Mouse (Mus musculus) MEL (cell line): ENCODE data around the gene Rgma. TPM values are rescaled to one million over a fixed set of nuclear protein-coding genes. Genes with fewer than 3 reads are reported as not detected.

Experiments used
- DNase-seq: peaks from one replicate; pipeline ENCODE4 v3.0.0; 2011; ENCODE audit warnings: low read depth, low spot score
- H3K27ac ChIP-seq: 2 replicates; pipeline ENCODE4 v1.5.1; 2012; ENCODE audit warnings: low read depth, mild to moderate bottlenecking, control low read depth, low read length, moderate library complexity; ENCODE audit not compliant: control insufficient read depth
- H3K27me3 ChIP-seq, 2 experiments: fragments of 150-350 bp in 1 of 2; sonication (generic) in 1 of 2; 2 replicates each; pipeline ENCODE4 v1.6.1; 2012; ENCODE audit warnings: low read length in 2 of 2, mild to moderate bottlenecking in 2 of 2, improper control_type of control experiment in 1 of 2, moderate library complexity in 1 of 2; ENCODE audit not compliant: insufficient read depth in 2 of 2, control insufficient read depth in 1 of 2
- H3K36me3 ChIP-seq, 2 experiments: 2 replicates each; pipeline ENCODE4 v1.6.1; 2012 to 2014; ENCODE audit warnings: low read length in 2 of 2, improper control_type of control experiment in 1 of 2, inconsistent platforms in 1 of 2, mild to moderate bottlenecking in 1 of 2; ENCODE audit not compliant: insufficient read depth in 2 of 2, control insufficient read depth in 1 of 2
- H3K4me1 ChIP-seq, 2 experiments: fragments of 150-350 bp in 1 of 2; sonication (generic) in 1 of 2; 2 replicates each; pipeline ENCODE4 v1.6.1; 2012; ENCODE audit warnings: low read length in 2 of 2, improper control_type of control experiment in 1 of 2, mild to moderate bottlenecking in 1 of 2; ENCODE audit not compliant: insufficient read depth in 2 of 2, control insufficient read depth in 1 of 2
- H3K4me3 ChIP-seq, 2 experiments: fragments of 150-350 bp in 1 of 2; sonication (generic) in 1 of 2; 2 replicates each; pipeline ENCODE4 v1.5.1; 2012; ENCODE audit warnings: low read depth in 2 of 2, low read length in 2 of 2, mild to moderate bottlenecking in 2 of 2, moderate library complexity in 2 of 2, control low read depth in 1 of 2, improper control_type of control experiment in 1 of 2; ENCODE audit not compliant: control insufficient read depth in 1 of 2, insufficient read depth in 1 of 2
- H3K79me2 ChIP-seq: 2 replicates; pipeline ENCODE4 v1.6.1; 2012; ENCODE audit warnings: mild to moderate bottlenecking, low read length, moderate library complexity; ENCODE audit not compliant: control insufficient read depth, poor library complexity, insufficient read depth
- H3K9ac ChIP-seq: 2 replicates; pipeline ENCODE4 v1.6.1; 2012; ENCODE audit warnings: low read depth, mild to moderate bottlenecking, control low read depth, low read length, moderate library complexity; ENCODE audit not compliant: control insufficient read depth, poor library complexity, severe bottlenecking
- H3K9me3 ChIP-seq: fragments of 150-350 bp; sonication (generic); replicated peaks from 2 replicates; pipeline ENCODE4 v1.6.1; 2012; ENCODE audit warnings: mild to moderate bottlenecking, low read length, improper control_type of control experiment, moderate library complexity; ENCODE audit not compliant: insufficient read depth
- BHLHE40 ChIP-seq: IDR thresholded peaks from 2 replicates; pipeline ENCODE4 v1.6.1; 2012; ENCODE audit warnings: low read depth, mild to moderate bottlenecking, inconsistent platforms, low read length, improper control_type of control experiment, borderline replicate concordance
- CHD2 ChIP-seq: IDR thresholded peaks from 2 replicates; pipeline ENCODE4 v1.6.1; 2011; ENCODE audit warnings: low read length, improper control_type of control experiment
- E2F4 ChIP-seq: IDR thresholded peaks from 2 replicates; pipeline ENCODE4 v1.6.1; 2011; ENCODE audit warnings: low read depth, low read length, improper control_type of control experiment, borderline replicate concordance
- HCFC1 ChIP-seq: IDR thresholded peaks from 2 replicates; pipeline ENCODE4 v1.6.1; 2012; ENCODE audit warnings: low read depth, mild to moderate bottlenecking, inconsistent platforms, low read length, improper control_type of control experiment, moderate library complexity
- JUND ChIP-seq: IDR thresholded peaks from 2 replicates; pipeline ENCODE4 v1.6.1; 2011; ENCODE audit warnings: low read depth, mild to moderate bottlenecking, improper control_type of control experiment, low read length
- MAZ ChIP-seq: IDR thresholded peaks from 2 replicates; pipeline ENCODE4 v1.6.1; 2012; ENCODE audit warnings: low read depth, mild to moderate bottlenecking, inconsistent platforms, low read length, improper control_type of control experiment
- MEF2A ChIP-seq: IDR thresholded peaks from 2 replicates; pipeline ENCODE4 v1.6.1; 2014; ENCODE audit warnings: low read depth, mild to moderate bottlenecking, inconsistent platforms, low read length, improper control_type of control experiment; ENCODE audit not compliant: poor library complexity, insufficient replicate concordance, severe bottlenecking; ENCODE audit errors: extremely low read depth
- MYB ChIP-seq: IDR thresholded peaks from 2 replicates; pipeline ENCODE4 v1.6.1; 2011; ENCODE audit warnings: mild to moderate bottlenecking, low read depth, low read length, improper control_type of control experiment
- MYC ChIP-seq: IDR thresholded peaks from 2 replicates; pipeline ENCODE4 v1.6.1; 2011; ENCODE audit warnings: low read depth, mild to moderate bottlenecking, low read length, improper control_type of control experiment, moderate library complexity
- POLR2A ChIP-seq, 2 experiments: IDR thresholded peaks; 2 replicates each; pipeline ENCODE4 v1.6.1; 2011 to 2012; ENCODE audit warnings: low read length in 2 of 2, mild to moderate bottlenecking in 2 of 2, control low read depth in 1 of 2, improper control_type of control experiment in 1 of 2, low read depth in 1 of 2, moderate library complexity in 1 of 2; ENCODE audit not compliant: control insufficient read depth in 1 of 2, insufficient read depth in 1 of 2, poor library complexity in 1 of 2
- POLR2AphosphoS2 ChIP-seq: IDR thresholded peaks from 2 replicates; pipeline ENCODE4 v1.6.1; 2011; ENCODE audit warnings: low read length, improper control_type of control experiment
- POLR2AphosphoS5 ChIP-seq: IDR thresholded peaks from 2 replicates; pipeline ENCODE4 v1.6.1; 2012; ENCODE audit warnings: low read depth, borderline replicate concordance, mild to moderate bottlenecking, inconsistent platforms, low read length, moderate library complexity, mixed read lengths
- TBP ChIP-seq: IDR thresholded peaks from 2 replicates; pipeline ENCODE4 v1.8.0; 2011; ENCODE audit warnings: low read depth, low read length, improper control_type of control experiment
- TCF12 ChIP-seq: IDR thresholded peaks from 2 replicates; pipeline ENCODE4 v1.6.1; 2014; ENCODE audit warnings: low read depth, mild to moderate bottlenecking, inconsistent platforms, low read length, improper control_type of control experiment, moderate library complexity
- USF2 ChIP-seq, 2 experiments: IDR thresholded peaks; 2 replicates each; pipeline ENCODE4 v1.6.1; 2011 to 2012; ENCODE audit warnings: improper control_type of control experiment in 2 of 2, low read length in 2 of 2, borderline replicate concordance in 1 of 2, inconsistent platforms in 1 of 2, low read depth in 1 of 2, mild to moderate bottlenecking in 1 of 2; ENCODE audit not compliant: insufficient read depth in 1 of 2
- ZKSCAN1 ChIP-seq: IDR thresholded peaks from 2 replicates; pipeline ENCODE4 v1.6.1; 2012; ENCODE audit warnings: low read depth, mild to moderate bottlenecking, inconsistent platforms, low read length, improper control_type of control experiment, moderate library complexity
- ZMIZ1 ChIP-seq: IDR thresholded peaks from 2 replicates; pipeline ENCODE4 v1.6.1; 2012; ENCODE audit warnings: low read depth, mild to moderate bottlenecking, inconsistent platforms, low read length, improper control_type of control experiment, moderate library complexity
- ZNF384 ChIP-seq: IDR thresholded peaks from 2 replicates; pipeline ENCODE4 v1.6.1; 2012; ENCODE audit warnings: low read depth, mild to moderate bottlenecking, inconsistent platforms, low read length, improper control_type of control experiment
- polyA plus RNA-seq, 2 experiments: library from polyadenylated mRNA; stranded (reverse) in 1 of 2; unstranded in 1 of 2; fragments of >175 nt in 1 of 2; fragments of >200 nt in 1 of 2; gene quantifications; 2 replicates each; pipeline versions ENCODE4 v1.2.1 to v1.2.4; 2012; ENCODE audit warnings: low replicate concordance in 2 of 2, low read depth in 1 of 2; ENCODE audit not compliant: insufficient read length in 2 of 2, insufficient read depth in 1 of 2, missing spikeins in 1 of 2
- total RNA-seq: library from RNA; depleted of rRNA; stranded (reverse); fragments of 300-350 nt; gene quantifications from 2 replicates; pipeline ENCODE4 v1.2.3, GENCODE M21; 2012

Gene Rgma
- total and polyA plus RNA-seq, 3 experiments: not detected

DNA sequence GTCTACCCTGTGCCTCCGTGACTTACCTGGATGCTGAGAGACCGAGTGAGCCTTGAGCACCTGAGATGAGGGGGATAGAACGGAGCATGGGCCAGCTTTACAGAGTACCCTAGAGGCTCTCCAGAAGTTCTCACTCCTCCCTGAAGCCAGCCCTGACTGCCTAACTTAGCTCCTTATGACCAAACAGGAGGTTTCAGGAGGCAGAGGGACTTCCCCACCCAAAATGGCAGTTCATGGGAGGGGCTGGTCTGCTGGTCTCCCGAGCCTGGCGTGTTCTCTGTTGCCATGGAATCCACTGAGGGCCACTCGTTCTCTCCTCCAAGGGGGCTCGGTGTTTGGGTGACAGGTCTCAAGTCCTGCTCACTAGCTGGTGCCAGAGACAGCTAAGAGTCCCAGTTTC is 36.2 kb downstream of the Rgma start:
- Histone ChIP-seq H3K9ac (no peak overlapping the region), H3K27ac (no peak overlapping the region), H3K4me1 (no peaks in the 10 kb centered on the region), H3K9me3 (no peaks in the 10 kb centered on the region), H3K4me3 (no peak overlapping the region), H3K79me2 (no peaks in the 10 kb centered on the region), H3K27me3 (no peaks in the 10 kb centered on the region), H3K36me3 (no peaks in the 10 kb centered on the region)
- no peak for DNase-seq
- TF ChIP-seq MAZ (no peak), MYC (no peak), BHLHE40 (no peak), TBP (no peak), POLR2A (IDR thresholded peaks at IDR 0.05; ENCODE audit: control insufficient read depth in 1 of 2, insufficient read depth in 1 of 2, low read depth in 1 of 2, low read length in 2 of 2, poor library complexity in 1 of 2) (no peak), MYB (no peak), CHD2 (no peak), ZMIZ1 (no peak), E2F4 (no peak), POLR2AphosphoS5 (no peak), POLR2AphosphoS2 (no peak), HCFC1 (no peak), MEF2A (no peak), ZKSCAN1 (no peak)

DNA sequence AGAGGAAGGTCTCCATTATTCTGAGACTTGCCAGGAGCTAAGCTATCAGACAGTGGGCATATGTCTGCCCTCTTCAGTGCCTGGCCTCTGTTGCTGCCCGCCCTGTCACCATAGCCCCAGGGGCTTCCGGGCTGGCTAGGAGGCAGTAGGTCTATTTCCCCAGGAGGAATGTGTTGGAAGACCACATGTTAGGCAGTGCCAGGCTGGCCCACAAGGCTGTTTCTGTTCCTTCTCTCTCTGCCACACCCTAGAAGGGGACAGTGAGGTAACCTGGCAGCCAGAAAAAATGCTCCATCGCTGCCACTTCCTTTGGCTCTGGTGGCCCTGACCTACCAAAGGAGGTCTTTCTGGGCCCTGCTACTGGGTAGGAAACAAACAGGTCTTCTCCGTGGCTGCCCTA is 36.7 kb downstream of the Rgma start:
- Histone ChIP-seq H3K27me3 (no peaks in the 10 kb centered on the region), H3K27ac (no peak overlapping the region), H3K4me3 (no peak overlapping the region), H3K36me3 (no peaks in the 10 kb centered on the region), H3K9me3 (no peaks in the 10 kb centered on the region), H3K4me1 (no peaks in the 10 kb centered on the region), H3K9ac (no peak overlapping the region), H3K79me2 (no peaks in the 10 kb centered on the region)
- DNase-seq: no peak
- TF ChIP-seq TCF12: no peak
- TF ChIP-seq ZNF384: no peak
- no peak for TF ChIP-seq USF2 (IDR thresholded peaks at IDR 0.05; ENCODE audit: borderline replicate concordance in 1 of 2, insufficient read depth in 1 of 2, low read depth in 1 of 2, low read length in 2 of 2)
- TF ChIP-seq POLR2AphosphoS5: no peak
- TF ChIP-seq JUND: no peak
